Mouse (Mus musculus): ENCODE results near the gene E130208F15Rik.

- TF ChIP-seq CTCF (IDR thresholded peaks at IDR 0.05; ENCODE audit: control insufficient read depth, insufficient read depth, insufficient read length) (no peak), MAX (IDR thresholded peaks at IDR 0.05) (no peak), USF1 (IDR thresholded peaks at IDR 0.05; ENCODE audit: low read depth) (no peak), CEBPB (IDR thresholded peaks at IDR 0.05; ENCODE audit: low read depth) (no peak), MYOD1 (IDR thresholded peaks at IDR 0.05; ENCODE audit: control insufficient read depth, insufficient read length, low read depth) (no peak)
These were observed 37.8 kb downstream of the E130208F15Rik start for GRCm38 (mm10) chr7:30359276-30359865.
